Mouse (Mus musculus): ENCODE results near the gene Flnb.

The Flnb gene

DNA sequence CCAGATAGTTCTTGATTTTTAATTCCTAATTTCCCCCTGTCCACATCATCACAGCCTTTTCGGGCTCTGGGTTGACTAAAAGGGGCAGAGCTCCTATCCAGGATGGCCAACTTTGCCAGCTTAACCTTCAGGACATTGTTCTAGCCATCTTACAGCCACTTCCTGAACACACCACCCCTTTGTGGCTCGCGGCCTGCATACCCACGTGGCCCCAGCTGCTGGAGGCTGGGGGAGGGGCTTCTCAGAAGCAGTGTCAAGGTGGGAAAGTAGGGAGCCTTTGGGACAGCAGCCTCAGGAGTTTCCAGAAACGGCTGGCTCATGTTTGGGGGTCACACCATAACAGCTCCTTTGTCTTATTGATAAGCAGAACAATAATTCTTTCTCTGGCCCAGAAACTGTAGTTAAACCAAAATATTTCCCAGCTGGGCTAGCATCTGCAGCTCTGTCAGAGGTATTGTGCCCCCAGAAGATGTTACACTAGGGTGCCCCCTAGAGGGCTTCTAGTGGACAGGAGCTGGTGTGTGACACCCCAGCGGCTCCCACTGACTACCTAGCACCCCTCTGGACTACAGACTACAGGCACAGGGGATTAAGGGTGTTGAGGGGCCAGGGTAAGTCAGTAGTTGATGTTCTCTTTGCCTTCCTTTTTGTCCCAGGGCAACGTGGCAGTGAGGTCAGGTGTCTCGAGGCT, 126.7 kb downstream of the Flnb start:
- in situ Hi-C loops (cut with MboI; ENCODE audit: low pct_unique_long_range_greater_than_20kb in 1 of 2, low sequenced_read_pairs in 2 of 2, unreplicated experiment in 1 of 2) = no loop called here

GRCm38 (mm10) chr14:7945261-7945660, 127.5 kb downstream of the Flnb start:
- in situ Hi-C loops (cut with MboI; ENCODE audit: low pct_unique_long_range_greater_than_20kb in 1 of 2, low sequenced_read_pairs in 2 of 2, unreplicated experiment in 1 of 2) = no loop called here

DNA sequence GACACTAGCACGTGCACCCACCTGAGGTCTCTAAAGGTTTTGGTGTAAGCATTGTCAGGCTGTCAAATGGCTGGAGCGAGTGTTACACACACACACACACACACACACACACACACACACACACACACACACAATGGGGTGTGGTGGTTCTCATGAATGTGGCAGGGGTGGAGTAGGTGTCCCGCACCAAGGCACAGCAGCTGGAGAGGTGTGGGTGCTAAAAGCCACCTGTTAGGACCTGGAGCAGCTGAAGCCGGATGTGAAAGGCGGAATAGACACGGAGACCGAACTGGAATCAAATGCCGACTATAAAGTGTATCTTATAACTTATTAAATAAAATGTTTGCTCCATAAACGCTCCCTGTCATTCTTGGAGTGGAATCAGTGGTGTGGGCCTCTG, 133.5 kb downstream of the Flnb start:
- in situ Hi-C loops (cut with MboI; ENCODE audit: low pct_unique_long_range_greater_than_20kb in 1 of 2, low sequenced_read_pairs in 2 of 2, unreplicated experiment in 1 of 2) = loop anchor here in 1 of 2 experiments (10.0 kb wide), 1 partner anchor 136 kb away; the partner anchor contains the start of gene Flnb

GRCm38 (mm10) chr14:7952610-7953254, 135.0 kb downstream of the Flnb start:
- in situ Hi-C loops (cut with MboI; ENCODE audit: low pct_unique_long_range_greater_than_20kb in 1 of 2, low sequenced_read_pairs in 2 of 2, unreplicated experiment in 1 of 2) = loop anchor here in 1 of 2 experiments (10.0 kb wide), 1 partner anchor 138 kb away; the partner anchor contains the start of gene Flnb

DNA sequence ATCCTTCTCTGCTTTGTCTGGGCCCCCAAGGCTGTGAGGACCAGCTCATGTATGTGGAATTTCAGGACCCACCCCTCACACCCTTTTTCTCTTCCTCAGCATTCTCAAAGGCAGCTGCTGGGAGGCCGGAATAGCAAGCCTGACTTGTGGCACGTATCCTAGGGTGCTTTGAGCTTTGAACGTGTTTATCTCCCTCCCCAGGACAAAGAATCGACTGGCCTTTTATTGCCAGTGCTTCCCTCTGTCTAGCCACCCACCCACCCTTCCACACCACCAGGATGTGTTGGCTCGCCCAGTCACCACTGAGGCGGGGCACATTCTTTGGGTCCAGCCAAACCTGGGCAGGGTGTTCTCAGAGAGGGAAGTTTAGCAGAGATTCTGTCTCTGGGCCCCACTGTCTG, 136.3 kb downstream of the Flnb start:
- in situ Hi-C loops (cut with MboI; ENCODE audit: low pct_unique_long_range_greater_than_20kb in 1 of 2, low sequenced_read_pairs in 2 of 2, unreplicated experiment in 1 of 2) = loop anchor here in 1 of 2 experiments (10.0 kb wide), 1 partner anchor 139 kb away; the partner anchor contains the start of gene Flnb

- in situ Hi-C loops (cut with MboI; ENCODE audit: low pct_unique_long_range_greater_than_20kb in 1 of 2, low sequenced_read_pairs in 2 of 2, unreplicated experiment in 1 of 2) = loop anchor here in 1 of 2 experiments (10.0 kb wide), 1 partner anchor 142 kb away; the partner anchor contains the start of gene Flnb
Observed at GRCm38 (mm10) chr14:7956427-7956826, 138.7 kb downstream of the Flnb start.

DNA sequence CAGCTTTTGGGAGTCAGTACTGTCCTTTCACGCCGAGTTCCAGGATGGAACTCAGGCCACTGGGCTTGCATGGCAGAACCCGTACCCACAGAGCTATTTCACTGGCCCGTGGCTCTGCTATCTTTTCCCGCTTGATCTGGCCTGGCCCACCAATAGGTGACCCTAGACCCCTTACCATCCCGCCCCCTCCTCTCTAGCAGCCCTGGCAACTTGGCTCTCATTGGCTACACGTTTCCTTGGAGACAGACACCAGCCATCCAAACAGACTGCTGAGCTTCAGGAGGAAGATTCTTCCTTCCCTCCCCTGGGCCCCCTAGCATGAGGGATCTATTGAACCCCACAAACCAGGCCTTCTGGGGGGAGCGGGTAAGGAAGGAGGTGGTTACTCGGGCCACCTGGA, 139.3 kb downstream of the Flnb start, which contains the start of gene Gm45521:
Gm45521 (plus strand) TSS at position 240 of the 400 bp plus-strand sequence.
- in situ Hi-C loops (cut with MboI; ENCODE audit: low pct_unique_long_range_greater_than_20kb in 1 of 2, low sequenced_read_pairs in 2 of 2, unreplicated experiment in 1 of 2) = loop anchor here in 1 of 2 experiments (10.0 kb wide), 1 partner anchor 142 kb away; the partner anchor contains the start of gene Flnb

- in situ Hi-C loops (cut with MboI; ENCODE audit: low pct_unique_long_range_greater_than_20kb in 1 of 2, low sequenced_read_pairs in 2 of 2, unreplicated experiment in 1 of 2) = loop anchor here in 1 of 2 experiments (5.0 kb wide), 1 partner anchor 82 kb away; no protein-coding TSS in a partner anchor
Observed at GRCm38 (mm10) chr14:7960616-7961015, 142.9 kb downstream of the Flnb start.

DNA sequence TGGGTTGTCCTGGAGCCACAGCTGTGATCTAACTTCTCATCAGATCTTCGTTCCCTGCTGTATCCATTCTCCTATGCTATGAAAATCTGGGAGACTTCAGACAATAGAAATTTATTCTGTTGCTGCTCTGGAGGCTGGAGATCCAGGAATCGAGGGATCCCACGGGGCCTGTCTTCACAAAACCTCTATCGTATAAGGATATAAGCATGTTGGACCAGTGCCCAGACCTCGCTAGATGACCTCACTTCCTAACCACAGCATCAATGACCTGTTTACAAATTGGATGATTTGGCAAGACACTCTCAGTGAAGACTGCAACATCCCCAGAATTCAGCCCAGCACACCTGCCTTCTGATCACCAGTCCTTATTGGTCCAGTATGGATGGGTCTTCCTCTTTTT, 144.0 kb downstream of the Flnb start:
- in situ Hi-C loops (cut with MboI; ENCODE audit: low pct_unique_long_range_greater_than_20kb in 1 of 2, low sequenced_read_pairs in 2 of 2, unreplicated experiment in 1 of 2) = loop anchor here in 1 of 2 experiments (5.0 kb wide), 1 partner anchor 81 kb away; no protein-coding TSS in a partner anchor

- in situ Hi-C loops (cut with MboI; ENCODE audit: low pct_unique_long_range_greater_than_20kb in 1 of 2, low sequenced_read_pairs in 2 of 2, unreplicated experiment in 1 of 2) = loop anchor here in 1 of 2 experiments (5.0 kb wide), 1 partner anchor 80 kb away; no protein-coding TSS in a partner anchor
Observed at GRCm38 (mm10) chr14:7962626-7963025, 144.9 kb downstream of the Flnb start.

DNA sequence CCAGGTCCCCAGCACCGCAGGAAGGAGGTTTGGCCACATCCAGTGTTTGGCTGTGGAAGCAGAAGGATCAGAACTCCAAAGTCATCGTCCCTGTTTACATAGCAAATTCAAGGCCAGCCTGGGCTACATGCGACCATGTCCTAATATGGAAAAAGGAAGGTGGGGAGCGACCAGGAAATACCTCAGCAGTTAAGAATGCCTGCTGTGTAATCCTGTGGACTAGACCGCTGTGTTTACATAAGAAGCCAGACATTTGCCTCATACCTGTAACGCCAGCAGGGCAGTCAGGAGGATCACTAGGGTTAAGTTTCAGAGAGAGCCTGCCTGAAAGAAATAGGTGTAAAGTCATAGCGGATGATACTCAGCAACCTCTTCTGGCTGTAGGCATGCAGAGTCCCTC, 145.4 kb downstream of the Flnb start:
- in situ Hi-C loops (cut with MboI; ENCODE audit: low pct_unique_long_range_greater_than_20kb in 1 of 2, low sequenced_read_pairs in 2 of 2, unreplicated experiment in 1 of 2) = loop anchor here in 1 of 2 experiments (5.0 kb wide), 1 partner anchor 79 kb away; no protein-coding TSS in a partner anchor

DNA sequence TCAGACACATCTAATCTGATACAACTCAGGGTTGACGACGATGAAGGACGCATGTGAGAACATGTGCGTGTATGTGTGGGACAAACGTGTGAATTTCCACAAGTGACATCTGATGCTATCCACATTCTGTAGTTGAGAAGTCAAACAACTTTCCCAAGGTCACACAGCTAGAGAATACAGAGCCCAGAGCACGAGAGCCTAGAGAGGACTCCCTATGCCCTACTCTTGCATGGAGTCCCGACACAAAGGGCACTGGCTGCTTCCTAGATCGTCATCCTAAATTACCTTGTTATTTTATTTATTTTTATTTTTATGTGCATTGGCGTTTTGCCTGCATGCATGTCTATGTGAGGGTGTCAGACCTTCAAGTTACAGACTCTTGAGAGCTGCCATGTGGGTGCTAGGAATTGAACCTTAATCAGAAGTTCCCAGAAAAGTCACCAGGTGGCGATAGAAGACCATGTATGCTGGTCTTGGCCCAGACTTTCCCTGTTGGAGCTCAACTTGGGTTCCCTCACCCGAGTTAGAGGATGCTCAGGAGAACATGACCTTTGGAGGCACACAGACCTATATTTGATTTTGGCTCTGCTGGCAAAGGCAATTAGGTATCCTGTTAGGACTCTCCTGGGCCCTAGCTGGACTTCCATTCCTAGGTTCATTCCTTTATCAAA, 146.6 kb downstream of the Flnb start:
- in situ Hi-C loops (cut with MboI; ENCODE audit: low pct_unique_long_range_greater_than_20kb in 1 of 2, low sequenced_read_pairs in 2 of 2, unreplicated experiment in 1 of 2) = loop anchor here in 1 of 2 experiments (5.0 kb wide), 1 partner anchor 78 kb away; no protein-coding TSS in a partner anchor

DNA sequence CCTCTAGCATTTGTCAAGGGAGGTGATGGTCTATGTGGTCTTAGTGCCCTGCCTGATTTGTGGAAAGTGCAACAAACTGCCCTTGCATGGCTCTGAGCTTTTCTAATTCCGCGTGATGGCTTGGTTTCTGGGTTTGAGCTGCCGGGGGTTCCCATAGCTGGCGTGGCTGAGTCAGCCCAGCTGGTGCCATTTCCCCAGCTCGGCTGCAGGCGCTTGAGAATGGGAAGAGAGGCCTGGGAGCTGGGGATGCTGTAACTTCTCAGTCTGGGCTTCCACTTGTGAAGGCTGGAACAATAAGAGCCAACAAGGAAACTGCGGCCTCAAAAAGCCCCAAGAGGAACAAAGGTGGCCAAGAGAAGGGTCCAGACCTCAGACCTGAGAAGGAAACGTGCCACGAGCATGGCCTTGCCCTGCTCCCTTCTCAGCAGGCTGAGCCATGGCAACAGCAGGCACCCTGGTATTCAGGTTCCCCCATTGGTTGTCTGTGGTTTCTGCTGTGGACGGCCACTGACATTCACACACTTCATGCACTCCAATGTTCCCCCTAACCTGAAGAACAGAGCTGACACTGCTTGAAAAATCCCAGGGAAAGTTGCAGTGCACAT, 154.2 kb downstream of the Flnb start:
- in situ Hi-C loops (cut with MboI; ENCODE audit: low pct_unique_long_range_greater_than_20kb in 1 of 2, low sequenced_read_pairs in 2 of 2, unreplicated experiment in 1 of 2) = loop anchor here in 1 of 2 experiments (10.0 kb wide), 1 partner anchor 363 kb away; no protein-coding TSS in a partner anchor

GRCm38 (mm10) chr14:7974643-7975042, 156.9 kb downstream of the Flnb start:
- in situ Hi-C loops (cut with MboI; ENCODE audit: low pct_unique_long_range_greater_than_20kb in 1 of 2, low sequenced_read_pairs in 2 of 2, unreplicated experiment in 1 of 2) = loop anchor here (10.0 to 25.0 kb wide), 3 partner anchors 163 to 363 kb away; no protein-coding TSS in a partner anchor

DNA sequence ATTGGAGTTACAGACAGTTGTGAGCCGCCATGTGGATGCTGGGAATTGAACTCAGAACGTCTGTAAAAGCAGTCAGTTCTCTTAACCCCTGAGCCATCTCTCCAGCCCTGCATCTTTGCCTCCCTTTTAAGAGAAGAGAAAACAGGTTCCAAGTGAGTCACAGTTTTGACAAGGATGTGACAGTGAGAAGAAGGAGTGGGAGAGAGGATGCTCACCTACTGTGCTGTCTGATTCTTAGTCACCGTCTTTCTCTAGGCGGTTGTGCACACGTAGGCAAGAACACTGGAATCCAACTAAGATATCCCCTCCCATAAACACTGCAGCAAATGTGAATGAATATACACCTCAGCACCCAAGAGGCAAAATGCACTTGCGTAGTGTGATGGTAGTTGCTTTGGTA, 157.4 kb downstream of the Flnb start:
- in situ Hi-C loops (cut with MboI; ENCODE audit: low pct_unique_long_range_greater_than_20kb in 1 of 2, low sequenced_read_pairs in 2 of 2, unreplicated experiment in 1 of 2) = loop anchor here (10.0 to 25.0 kb wide), 3 partner anchors 162 to 362 kb away; no protein-coding TSS in a partner anchor

DNA sequence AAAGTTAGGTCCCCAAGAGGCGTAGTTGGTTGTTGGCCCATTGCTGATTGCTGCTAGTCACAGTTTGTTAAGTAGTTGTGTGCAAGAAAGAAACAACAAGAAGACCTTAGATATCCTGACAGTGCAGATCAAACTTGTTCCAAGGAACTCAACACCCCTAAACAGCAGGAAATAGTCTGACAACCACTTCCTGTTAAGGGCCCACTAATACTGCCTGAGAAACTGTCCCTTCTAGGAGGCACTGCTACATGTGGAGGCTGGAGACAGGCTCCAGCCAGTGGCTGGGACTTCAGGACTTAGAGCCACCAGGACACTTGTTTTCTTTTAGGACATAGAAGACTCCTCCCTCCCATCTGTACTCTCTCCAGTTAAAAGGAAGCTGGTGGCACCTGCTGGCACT, 159.7 kb downstream of the Flnb start:
- in situ Hi-C loops (cut with MboI; ENCODE audit: low pct_unique_long_range_greater_than_20kb in 1 of 2, low sequenced_read_pairs in 2 of 2, unreplicated experiment in 1 of 2) = loop anchor here (10.0 to 25.0 kb wide), 3 partner anchors 160 to 360 kb away; no protein-coding TSS in a partner anchor

GRCm38 (mm10) chr14:7978183-7978582, 160.4 kb downstream of the Flnb start:
- in situ Hi-C loops (cut with MboI; ENCODE audit: low pct_unique_long_range_greater_than_20kb in 1 of 2, low sequenced_read_pairs in 2 of 2, unreplicated experiment in 1 of 2) = loop anchor here (10.0 to 25.0 kb wide), 3 partner anchors 159 to 359 kb away; no protein-coding TSS in a partner anchor

- in situ Hi-C loops (cut with MboI; ENCODE audit: low pct_unique_long_range_greater_than_20kb in 1 of 2, low sequenced_read_pairs in 2 of 2, unreplicated experiment in 1 of 2) = loop anchor here in 1 of 2 experiments (25.0 kb wide), 2 partner anchors 156 to 356 kb away; no protein-coding TSS in a partner anchor
Observed at GRCm38 (mm10) chr14:7981226-7981625, 163.5 kb downstream of the Flnb start.
